Mouse (Mus musculus): ENCODE measurements around the gene Vmn1r232. TPM values are rescaled to one million over a fixed set of nuclear protein-coding genes. Genes with fewer than 3 reads are reported as not detected.

Vmn1r232 gene
- not detected in 2 replicates for polyA plus RNA-seq (2015; fragmentation: Nextera tagmentation; extraction: Ambion mirVana)

DNA sequence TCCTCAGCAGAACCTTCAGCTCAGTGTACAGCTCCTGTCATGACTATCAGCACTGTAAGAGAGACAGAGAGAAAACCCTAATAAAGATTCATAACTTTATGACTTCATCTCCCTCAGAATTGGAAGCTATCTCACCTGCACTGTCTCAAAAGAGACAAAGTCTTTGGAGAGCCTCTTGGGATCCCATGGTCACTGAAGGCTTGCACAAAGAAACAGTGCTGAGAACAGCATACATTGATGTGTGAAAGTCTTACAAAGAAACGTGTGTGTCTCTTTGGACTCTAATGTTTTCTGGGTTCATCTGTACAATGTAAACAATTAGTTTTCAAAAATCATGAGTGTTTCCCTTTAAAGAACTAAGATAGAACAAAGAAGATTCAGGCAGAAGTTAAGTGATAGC lies at the start of gene Vmn1r232:
Vmn1r232 (minus strand) TSS at position 101 of the 400 bp plus-strand sequence.
- 55% methylated on average over 1 of the region's 1 CpGs for WGBS
- Histone ChIP-seq H3K27me3 (ENCODE audit: insufficient read depth, low read length) (no peaks in the 10 kb centered on the region), H3K9me3 (ENCODE audit: low read length) (no peaks in the 10 kb centered on the region), H3K9ac (replicated peaks; ENCODE audit: low read length) (no peak within 1 kb of the TSS), H3K4me3 (ENCODE audit: low read length) (no peak within 1 kb of the TSS), H3K4me2 (replicated peaks; ENCODE audit: low read depth, low read length) (no peak within 1 kb of the TSS), H3K36me3 (ENCODE audit: insufficient read depth, low read length) (no peaks in the 10 kb centered on the region), H3K4me1 (ENCODE audit: insufficient read depth, low read length) (no peaks in the 10 kb centered on the region), H3K27ac (ENCODE audit: low read length) (no peak within 1 kb of the TSS)
- ATAC-seq (ENCODE audit: low FRiP score, low TSS enrichment) = no peak

DNA sequence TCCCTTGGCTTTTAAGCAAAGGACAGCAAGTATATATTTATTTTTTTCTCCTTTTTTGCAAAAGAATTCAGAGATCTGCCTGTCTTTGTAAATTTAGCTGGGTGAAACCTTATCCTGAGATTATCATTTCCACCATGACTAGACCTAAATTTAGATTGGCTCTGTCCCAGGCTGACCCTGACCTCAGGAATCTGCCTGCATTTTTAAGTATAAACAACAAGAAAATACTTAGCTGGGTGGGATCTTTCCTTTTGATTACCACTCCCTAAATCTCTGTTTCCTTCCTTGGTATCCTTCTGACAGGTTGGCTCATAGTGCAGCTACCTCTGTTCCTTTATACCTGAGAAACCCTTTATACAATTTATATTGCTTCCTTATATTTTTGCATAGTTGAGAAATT lies 47.2 kb upstream of the Vmn1r232 start:
- H3K4me2 ChIP-seq (replicated peaks; ENCODE audit: low read depth, low read length) = no peak overlapping the region
- H3K27ac ChIP-seq (ENCODE audit: low read length) = no peak overlapping the region
- peaks cover 76% of the 10 kb centered on the region for H3K36me3 ChIP-seq (ENCODE audit: insufficient read depth, low read length)
- no peak overlapping the region for H3K9ac ChIP-seq (replicated peaks; ENCODE audit: low read length)
- no peak for ATAC-seq (ENCODE audit: low FRiP score, low TSS enrichment)
- no peaks in the 10 kb centered on the region for H3K4me1 ChIP-seq (ENCODE audit: insufficient read depth, low read length)
- no peaks in the 10 kb centered on the region for H3K27me3 ChIP-seq (ENCODE audit: insufficient read depth, low read length)
- no peak overlapping the region for H3K4me3 ChIP-seq (ENCODE audit: low read length)
- H3K9me3 ChIP-seq (ENCODE audit: low read length) = no peaks in the 10 kb centered on the region

DNA sequence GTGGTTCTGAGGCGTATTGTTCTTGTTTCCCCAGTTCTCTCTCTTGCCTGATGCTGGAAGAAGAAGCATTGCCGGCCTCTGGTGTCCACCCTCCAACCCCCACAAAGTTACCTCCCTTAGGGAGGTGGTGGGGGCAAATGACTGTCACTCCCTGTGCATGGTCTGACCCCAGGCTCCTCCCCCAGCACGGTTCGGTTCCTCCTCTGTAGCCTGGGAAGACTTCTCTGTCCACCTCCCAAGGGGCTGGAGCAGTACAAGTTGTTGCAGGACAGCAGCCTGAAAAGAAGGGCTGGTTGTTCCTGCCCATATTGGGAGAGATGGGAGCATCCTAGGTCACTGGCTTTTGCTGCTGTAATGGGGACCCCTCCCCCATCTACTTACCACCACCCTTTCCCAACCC lies 45.9 kb upstream of the Vmn1r232 start:
- Histone ChIP-seq H3K4me1 (ENCODE audit: insufficient read depth, low read length) (no peaks in the 10 kb centered on the region), H3K9me3 (ENCODE audit: low read length) (no peaks in the 10 kb centered on the region), H3K27me3 (ENCODE audit: insufficient read depth, low read length) (no peaks in the 10 kb centered on the region), H3K4me3 (ENCODE audit: low read length) (no peak overlapping the region), H3K27ac (ENCODE audit: low read length) (no peak overlapping the region), H3K4me2 (replicated peaks; ENCODE audit: low read depth, low read length) (no peak overlapping the region), H3K9ac (replicated peaks; ENCODE audit: low read length) (no peak overlapping the region), H3K36me3 (ENCODE audit: insufficient read depth, low read length) (peaks cover 88% of the 10 kb centered on the region)
- ATAC-seq (ENCODE audit: low FRiP score, low TSS enrichment) = no peak
- WGBS = 80% methylated on average over 4 of the region's 4 CpGs

DNA sequence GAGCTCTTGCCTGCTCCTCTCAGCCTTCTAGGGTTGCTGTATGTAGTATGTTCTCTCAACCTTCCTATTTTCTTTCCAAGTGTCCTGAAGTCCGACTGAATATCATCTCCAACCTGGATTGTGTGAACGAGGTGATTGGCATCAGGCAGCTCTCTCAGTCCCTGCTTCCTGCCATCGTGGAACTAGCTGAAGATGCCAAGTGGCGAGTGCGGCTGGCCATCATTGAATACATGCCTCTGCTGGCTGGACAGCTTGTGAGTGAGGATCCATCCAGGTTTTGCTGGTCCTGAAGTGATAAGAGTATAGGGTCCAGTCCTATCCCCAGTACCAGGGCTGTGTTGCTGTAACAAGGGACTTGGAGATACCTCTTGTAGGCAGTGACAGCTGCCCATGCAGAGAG lies 40.9 kb upstream of the Vmn1r232 start:
- ATAC-seq (ENCODE audit: low FRiP score, low TSS enrichment) = no peak
- Histone ChIP-seq H3K27ac (ENCODE audit: low read length) (no peak overlapping the region), H3K4me3 (ENCODE audit: low read length) (no peak overlapping the region), H3K36me3 (ENCODE audit: insufficient read depth, low read length) (peaks cover 94% of the 10 kb centered on the region), H3K9ac (replicated peaks; ENCODE audit: low read length) (no peak overlapping the region), H3K4me1 (ENCODE audit: insufficient read depth, low read length) (no peaks in the 10 kb centered on the region), H3K9me3 (ENCODE audit: low read length) (no peaks in the 10 kb centered on the region), H3K27me3 (ENCODE audit: insufficient read depth, low read length) (no peaks in the 10 kb centered on the region), H3K4me2 (replicated peaks; ENCODE audit: low read depth, low read length) (no peak overlapping the region)
- 95% methylated on average over 5 of the region's 5 CpGs for WGBS

DNA sequence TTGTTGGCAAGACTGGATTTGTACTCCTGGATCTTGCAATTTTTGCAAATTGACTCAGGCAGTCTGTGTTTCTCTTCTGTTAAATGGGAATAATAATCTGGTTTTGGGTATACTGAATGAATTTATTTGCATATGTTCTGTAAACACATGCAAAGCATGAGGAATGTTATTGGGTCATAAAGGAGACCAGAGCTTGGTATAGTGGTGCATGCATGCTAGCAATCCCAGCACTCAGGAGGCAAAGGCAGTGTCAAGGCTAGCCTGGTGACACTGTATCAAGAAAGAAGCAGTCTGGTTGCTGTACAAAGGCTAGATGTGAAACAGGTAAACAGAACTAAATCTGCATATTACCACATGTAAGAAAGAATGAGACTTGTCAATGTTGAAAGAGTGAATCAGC lies 27.1 kb upstream of the Vmn1r232 start:
- peak overlapping the region; percentile 94 for H3K4me3 ChIP-seq (ENCODE audit: low read length)
- no peaks in the 10 kb centered on the region for H3K9me3 ChIP-seq (ENCODE audit: low read length)

DNA sequence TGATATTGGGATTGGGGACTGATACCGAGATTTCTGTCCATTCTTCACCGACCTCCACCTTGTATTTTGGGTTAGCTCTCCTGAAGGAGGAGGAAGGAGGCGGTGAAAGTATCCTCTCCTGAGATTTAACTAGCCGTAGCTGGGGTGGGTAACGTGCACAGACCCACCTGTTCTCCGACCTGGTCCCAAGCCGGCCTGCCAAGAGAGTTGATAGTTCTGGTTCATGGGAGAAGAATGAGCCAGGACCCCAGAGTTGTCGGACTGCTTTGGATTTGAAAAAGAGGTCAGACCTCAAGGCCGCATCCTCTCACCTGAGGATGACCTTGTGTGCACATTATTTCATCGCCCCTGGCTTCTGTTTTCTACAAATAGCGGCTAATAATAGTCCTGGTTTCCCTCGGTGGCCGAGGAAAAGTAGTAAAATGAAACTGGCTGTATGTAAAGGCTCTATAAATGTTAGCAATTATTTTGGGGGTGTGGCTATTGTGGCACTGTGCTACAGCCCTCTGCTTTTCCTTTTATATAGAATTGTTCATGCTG lies 26.6 kb upstream of the Vmn1r232 start:
- under 1% methylated on average over 13 of the region's 13 CpGs for WGBS
- Histone ChIP-seq H3K36me3 (ENCODE audit: insufficient read depth, low read length) (peaks cover under 1% of the 10 kb centered on the region; the same call in 1 of the 2 replicates), H3K27me3 (ENCODE audit: insufficient read depth, low read length) (no peaks in the 10 kb centered on the region), H3K4me2 (replicated peaks; ENCODE audit: low read depth, low read length) (peak overlapping the region; percentile 82), H3K9me3 (ENCODE audit: low read length) (no peaks in the 10 kb centered on the region), H3K4me3 (ENCODE audit: low read length) (peak overlapping the region; percentile 94), H3K9ac (replicated peaks; ENCODE audit: low read length) (peak overlapping the region; percentile 95), H3K4me1 (ENCODE audit: insufficient read depth, low read length) (peaks cover 12% of the 10 kb centered on the region), H3K27ac (ENCODE audit: low read length) (peak overlapping the region; percentile 98)
- no peak for ATAC-seq (ENCODE audit: low FRiP score, low TSS enrichment)

More for the DNA sequence above, 27.1 kb upstream of the Vmn1r232 start:
- Histone ChIP-seq H3K9ac (replicated peaks; ENCODE audit: low read length) (peak overlapping the region; percentile 95), H3K27me3 (ENCODE audit: insufficient read depth, low read length) (no peaks in the 10 kb centered on the region), H3K4me2 (replicated peaks; ENCODE audit: low read depth, low read length) (peak overlapping the region; percentile 82), H3K36me3 (ENCODE audit: insufficient read depth, low read length) (peaks cover 3% of the 10 kb centered on the region), H3K4me1 (ENCODE audit: insufficient read depth, low read length) (peaks cover 12% of the 10 kb centered on the region), H3K27ac (ENCODE audit: low read length) (no peak overlapping the region)
- ATAC-seq (ENCODE audit: low FRiP score, low TSS enrichment) = no peak

DNA sequence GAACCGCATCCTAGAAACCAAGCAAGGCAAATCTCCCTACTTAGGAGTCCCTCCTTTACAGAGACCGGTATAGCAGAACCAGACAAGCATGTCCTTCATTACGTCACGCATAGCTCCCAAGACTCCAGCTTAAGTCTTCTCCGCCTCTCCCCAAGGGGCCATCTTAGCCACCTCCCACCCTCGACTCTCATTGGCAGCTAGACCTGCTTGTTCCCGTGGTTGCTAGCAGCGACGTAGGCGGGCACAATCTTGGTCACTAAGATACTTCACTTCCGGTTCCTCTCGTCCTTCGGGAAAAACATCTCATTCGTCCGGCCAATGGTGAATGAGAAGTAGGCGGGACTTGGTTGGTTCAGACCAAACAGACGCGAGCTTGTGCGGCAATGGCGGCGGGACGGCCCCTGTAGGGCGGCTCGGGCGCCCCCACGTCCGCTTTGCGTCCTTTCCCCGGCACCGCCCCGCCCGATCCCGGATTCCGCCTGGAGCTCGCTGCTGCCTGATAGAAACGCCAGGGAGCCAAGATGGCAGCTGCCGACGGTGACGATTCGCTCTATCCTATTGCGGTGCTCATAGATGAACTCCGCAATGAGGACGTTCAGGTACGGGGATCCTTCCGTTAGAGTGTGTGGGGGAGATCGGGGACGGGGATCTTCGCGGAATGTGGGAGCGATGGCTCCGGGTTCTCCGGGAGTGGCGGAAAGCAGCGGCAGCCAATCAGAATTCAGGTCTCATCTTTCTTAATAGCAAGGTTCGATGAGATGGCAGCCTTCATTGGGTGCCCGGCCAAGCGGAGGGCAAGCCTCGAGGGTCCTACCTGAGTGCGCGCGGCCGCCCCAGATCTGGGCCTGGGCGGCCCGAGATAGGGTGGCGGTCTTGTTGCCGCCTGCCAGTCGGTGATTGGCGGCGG lies 25.7 kb upstream of the Vmn1r232 start, which contains the start of gene Ppp2r1a:
Ppp2r1a (plus strand) TSS at position 327 of the 907 bp plus-strand sequence.
- peak; percentile 99 for ATAC-seq (ENCODE audit: low FRiP score, low TSS enrichment)
- H3K4me1 ChIP-seq (ENCODE audit: insufficient read depth, low read length) = peaks cover 12% of the 10 kb centered on the region
- H3K36me3 ChIP-seq (ENCODE audit: insufficient read depth, low read length) = no peaks in the 10 kb centered on the region
- peak within 1 kb of the TSS; percentile 94 for H3K4me3 ChIP-seq (ENCODE audit: low read length)
- under 1% methylated on average over 69 of the region's 69 CpGs for WGBS
- H3K27me3 ChIP-seq (ENCODE audit: insufficient read depth, low read length) = no peaks in the 10 kb centered on the region
- H3K4me2 ChIP-seq (replicated peaks; ENCODE audit: low read depth, low read length) = peak within 1 kb of the TSS; percentile 82
- H3K27ac ChIP-seq (ENCODE audit: low read length) = peak within 1 kb of the TSS; percentile 98
- H3K9ac ChIP-seq (replicated peaks; ENCODE audit: low read length) = peak within 1 kb of the TSS; percentile 95
- H3K9me3 ChIP-seq (ENCODE audit: low read length) = no peaks in the 10 kb centered on the region

DNA sequence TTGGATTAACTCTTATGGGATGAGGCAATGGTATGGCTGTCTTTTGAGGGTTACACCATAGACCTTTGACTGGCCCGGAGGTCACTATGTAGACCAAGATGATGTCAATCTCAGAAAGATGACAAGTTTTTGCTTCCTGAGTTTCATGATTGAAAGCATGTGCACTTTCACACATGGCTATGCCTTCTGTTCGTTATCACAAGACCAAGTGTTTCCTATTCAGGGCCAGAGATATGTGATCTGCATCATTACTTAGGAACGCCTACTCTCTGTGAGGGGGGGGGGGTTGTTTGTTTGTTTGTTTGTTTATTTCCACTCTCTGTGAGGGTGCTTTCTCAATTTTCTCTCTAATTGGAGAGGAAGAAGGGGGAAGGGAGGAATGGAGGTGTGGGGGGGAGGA lies 24.7 kb upstream of the Vmn1r232 start:
- Histone ChIP-seq H3K4me1 (ENCODE audit: insufficient read depth, low read length) (peaks cover 12% of the 10 kb centered on the region), H3K36me3 (ENCODE audit: insufficient read depth, low read length) (no peaks in the 10 kb centered on the region), H3K27ac (ENCODE audit: low read length) (peak overlapping the region; percentile 97), H3K4me3 (ENCODE audit: low read length) (peak overlapping the region; percentile 94), H3K9ac (replicated peaks; ENCODE audit: low read length) (peak overlapping the region; percentile 78), H3K27me3 (ENCODE audit: insufficient read depth, low read length) (no peaks in the 10 kb centered on the region), H3K9me3 (ENCODE audit: low read length) (no peaks in the 10 kb centered on the region), H3K4me2 (replicated peaks; ENCODE audit: low read depth, low read length) (peak overlapping the region; percentile 66)
- no peak for ATAC-seq (ENCODE audit: low FRiP score, low TSS enrichment)
- WGBS = 53% methylated on average over 3 of the region's 3 CpGs

DNA sequence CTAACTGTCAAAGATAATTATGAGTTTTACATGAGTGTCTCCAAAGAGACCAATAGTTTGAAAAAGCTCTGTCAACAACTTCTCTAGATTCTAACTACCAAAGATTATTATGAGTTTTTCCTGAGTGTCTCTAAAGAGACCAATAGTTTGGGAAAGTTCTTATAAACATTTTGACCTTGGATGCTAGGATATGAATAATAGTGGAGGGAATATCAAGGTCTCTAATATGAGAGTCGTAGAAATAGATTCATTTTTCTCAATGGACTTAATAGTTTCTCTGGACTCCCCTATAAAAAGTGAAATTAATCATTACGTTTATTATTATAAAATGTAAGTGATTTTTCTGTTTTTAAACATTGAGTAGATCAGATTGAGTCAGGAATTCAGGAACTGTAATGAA lies 14.5 kb downstream of the Vmn1r232 start, which contains the start of gene Vmn1r231:
Vmn1r231 (minus strand) TSS at position 101 of the 400 bp plus-strand sequence.
- H3K4me3 ChIP-seq (ENCODE audit: low read length) = no peak within 1 kb of the TSS

More for the DNA sequence above, 14.5 kb downstream of the Vmn1r232 start, which contains the start of gene Vmn1r231:
- no peaks in the 10 kb centered on the region for H3K4me1 ChIP-seq (ENCODE audit: insufficient read depth, low read length)
- no peaks in the 10 kb centered on the region for H3K27me3 ChIP-seq (ENCODE audit: insufficient read depth, low read length)
- no peaks in the 10 kb centered on the region for H3K36me3 ChIP-seq (ENCODE audit: insufficient read depth, low read length)
- H3K4me2 ChIP-seq (replicated peaks; ENCODE audit: low read depth, low read length) = no peak within 1 kb of the TSS
- ATAC-seq (ENCODE audit: low FRiP score, low TSS enrichment) = no peak
- H3K9me3 ChIP-seq (ENCODE audit: low read length) = no peaks in the 10 kb centered on the region
- 56% methylated on average over 2 of the region's 2 CpGs for WGBS
- H3K9ac ChIP-seq (replicated peaks; ENCODE audit: low read length) = no peak within 1 kb of the TSS
- H3K27ac ChIP-seq (ENCODE audit: low read length) = no peak within 1 kb of the TSS
